In genomic region chr5:124079880-124080279, GRCm38 (mm10) we compare ENCODE assay signal across 16 mouse cellular contexts. TPM values are rescaled to one million over a fixed set of nuclear protein-coding genes. Genes with fewer than 3 reads are reported as not detected.
DNase-seq lines count a peak whose midpoint lies in the region; ATAC-seq and TF ChIP-seq lines count a peak whose summit lies in the region.
"Had no signal": no experiment of that assay in that cellular context is flagged by ENCODE, and none has a peak within 500 bp of the region (broad histone marks: within the 10 kb centered on the region; RNA-seq: fewer than 3 reads in every experiment).

No protein-coding gene starts in this region.

- ATAC-seq in forebrain, embryonic 14.5 days, result no peak
- no peak for ATAC-seq in forebrain, embryonic 16.5 days
- ATAC-seq in midbrain, embryonic 12.5 days (ENCODE audit: low FRiP score, low read depth), result no peak
- no peak for ATAC-seq in midbrain, embryonic 16.5 days
- ATAC-seq: liver, embryonic 12.5 days had no signal

- no peaks in the 10 kb centered on the region for H3K36me3 ChIP-seq in forebrain, embryonic 14.5 days (ENCODE audit: control insufficient read depth, insufficient read depth, low read length)
- no peaks in the 10 kb centered on the region for H3K36me3 ChIP-seq in forebrain, embryonic 16.5 days (ENCODE audit: control insufficient read depth, insufficient read depth)
- H3K36me3 ChIP-seq in midbrain, embryonic 12.5 days, result no peaks in the 10 kb centered on the region
- H3K36me3 ChIP-seq in midbrain, embryonic 16.5 days (ENCODE audit: control insufficient read depth, insufficient read depth, low read length), result no peaks in the 10 kb centered on the region
- H3K36me3 ChIP-seq in small intestine, adult 2 months (ENCODE audit: control insufficient read depth, insufficient read depth, low read length), result no peaks in the 10 kb centered on the region
- H3K36me3 ChIP-seq: liver, embryonic 12.5 days had no signal

- H3K4me2 ChIP-seq in forebrain, embryonic 14.5 days (ENCODE audit: low read length), result no peak overlapping the region
- no peak overlapping the region for H3K4me2 ChIP-seq in forebrain, embryonic 16.5 days (ENCODE audit: low read length)
- H3K4me2 ChIP-seq in midbrain, embryonic 12.5 days (replicated peaks), result no peak overlapping the region
- H3K4me2 ChIP-seq in midbrain, embryonic 16.5 days (ENCODE audit: low read length), result no peak overlapping the region
- H3K4me2 ChIP-seq: liver, embryonic 12.5 days had no signal

- TF ChIP-seq POLR2A in small intestine, adult 2 months (IDR thresholded peaks at IDR 0.05; ENCODE audit: low read depth, low read length), result no peak

- H3K4me1 ChIP-seq in forebrain, embryonic 14.5 days (ENCODE audit: control insufficient read depth, insufficient read depth, low read length), result peaks cover 21% of the 10 kb centered on the region
- H3K4me1 ChIP-seq in forebrain, embryonic 16.5 days (replicated peaks; ENCODE audit: control insufficient read depth, insufficient read depth, low read length), result peaks cover 31% of the 10 kb centered on the region
- H3K4me1 ChIP-seq in midbrain, embryonic 12.5 days, result peaks cover 23% of the 10 kb centered on the region
- H3K4me1 ChIP-seq in midbrain, embryonic 16.5 days (ENCODE audit: control insufficient read depth, insufficient read depth, low read length), result no peaks in the 10 kb centered on the region
- peaks cover 50% of the 10 kb centered on the region for H3K4me1 ChIP-seq in small intestine, adult 2 months (ENCODE audit: control insufficient read depth, insufficient read depth, insufficient read length, low read length)

- no peak for DNase-seq in forebrain, embryonic 14.5 days (ENCODE audit: low spot score)
- DNase-seq in thymus, postnatal 36 days, result peak; percentile 71 to 79
- no peak for DNase-seq in kidney, adult 8-10 months
- no peak for DNase-seq in layer of hippocampus, adult 11-12 months (ENCODE audit: low spot score)
- DNase-seq: cerebellum, adult 11 months; cerebellum, postnatal 36 days; gastrocnemius, postnatal 36 days; heart, postnatal 10 days; right cerebral cortex, postnatal 14 days had no signal

- 93% methylated on average over 17 of the region's 17 CpGs for WGBS in forebrain, embryonic 14.5 days
- WGBS in forebrain, embryonic 16.5 days, result 94% methylated on average over 17 of the region's 17 CpGs
- 94% methylated on average over 17 of the region's 17 CpGs for WGBS in midbrain, embryonic 12.5 days
- WGBS in midbrain, embryonic 16.5 days, result 94% methylated on average over 17 of the region's 17 CpGs
- WGBS in small intestine, adult 2 months, result 90% methylated on average over 17 of the region's 17 CpGs

- H3K9me3 ChIP-seq in forebrain, embryonic 14.5 days (replicated peaks; ENCODE audit: control insufficient read depth, low read length), result no peaks in the 10 kb centered on the region
- no peaks in the 10 kb centered on the region for H3K9me3 ChIP-seq in forebrain, embryonic 16.5 days (ENCODE audit: control insufficient read depth, low read length)
- no peaks in the 10 kb centered on the region for H3K9me3 ChIP-seq in midbrain, embryonic 12.5 days
- H3K9me3 ChIP-seq in midbrain, embryonic 16.5 days (replicated peaks; ENCODE audit: control insufficient read depth, low read length, poor library complexity, severe bottlenecking), result no peaks in the 10 kb centered on the region
- H3K9me3 ChIP-seq: liver, embryonic 12.5 days had no signal

- H3K27ac ChIP-seq in forebrain, embryonic 14.5 days (ENCODE audit: low read depth, low read length), result peak overlapping the region; percentile 91
- no peak overlapping the region for H3K27ac ChIP-seq in forebrain, embryonic 16.5 days (ENCODE audit: low read length)
- 0 out of 2 replicates have a peak overlapping the region, but pooled peaks have one; percentile 3 for H3K27ac ChIP-seq in midbrain, embryonic 12.5 days (replicated peaks)
- no peak overlapping the region for H3K27ac ChIP-seq in midbrain, embryonic 16.5 days (ENCODE audit: low read length)
- peak overlapping the region; percentile 23; the same call in 1 of the 2 replicates for H3K27ac ChIP-seq in small intestine, adult 2 months (ENCODE audit: insufficient read depth, low read depth, low read length)
- H3K27ac ChIP-seq: kidney, postnatal 0 days; liver, embryonic 12.5 days had no signal

- no peak overlapping the region for H3K9ac ChIP-seq in forebrain, embryonic 14.5 days (ENCODE audit: low read length)
- H3K9ac ChIP-seq in forebrain, embryonic 16.5 days (replicated peaks; ENCODE audit: low read depth, low read length), result no peak overlapping the region
- no peak overlapping the region for H3K9ac ChIP-seq in midbrain, embryonic 12.5 days (replicated peaks)
- H3K9ac ChIP-seq in midbrain, embryonic 16.5 days (ENCODE audit: low read depth, low read length), result no peak overlapping the region
- H3K9ac ChIP-seq: liver, embryonic 12.5 days had no signal

- H3K27me3 ChIP-seq in forebrain, embryonic 14.5 days (replicated peaks; ENCODE audit: control insufficient read depth, insufficient read depth, low read length), result no peaks in the 10 kb centered on the region
- no peaks in the 10 kb centered on the region for H3K27me3 ChIP-seq in forebrain, embryonic 16.5 days (replicated peaks; ENCODE audit: control insufficient read depth, insufficient read depth, low read length)
- H3K27me3 ChIP-seq in midbrain, embryonic 12.5 days, result 0 out of 2 replicates have a peak, but pooled peaks cover 11% of the 10 kb centered on the region
- no peaks in the 10 kb centered on the region for H3K27me3 ChIP-seq in midbrain, embryonic 16.5 days (ENCODE audit: control insufficient read depth, insufficient read depth, low read depth, low read length)
- H3K27me3 ChIP-seq in small intestine, adult 2 months (ENCODE audit: control insufficient read depth, insufficient read depth, low read length), result no peaks in the 10 kb centered on the region
- H3K27me3 ChIP-seq: liver, embryonic 12.5 days had no signal

- no peak for TF ChIP-seq CTCF in small intestine, adult 2 months (IDR thresholded peaks at IDR 0.05; ENCODE audit: extremely low read depth, insufficient read length, insufficient replicate concordance, low read depth, low read length)

- H3K4me3 ChIP-seq in forebrain, embryonic 14.5 days (ENCODE audit: low read depth, low read length), result no peak overlapping the region
- H3K4me3 ChIP-seq in forebrain, embryonic 16.5 days (replicated peaks; ENCODE audit: low read length), result no peak overlapping the region
- H3K4me3 ChIP-seq in midbrain, embryonic 12.5 days, result no peak overlapping the region
- H3K4me3 ChIP-seq in midbrain, embryonic 16.5 days (ENCODE audit: low read depth, low read length), result no peak overlapping the region
- no peak overlapping the region for H3K4me3 ChIP-seq in small intestine, adult 2 months (ENCODE audit: low read depth, low read length)
- H3K4me3 ChIP-seq: liver, embryonic 12.5 days; myocyte had no signal

RNA-seq across cellular contexts. Expression of gene Abcb9, which starts 15.7 kb away (rescaled TPM):
- 6.8 and 7.9 TPM in 2 replicates for polyA plus RNA-seq in forebrain, embryonic 14.5 days (2014; fragmentation: Nextera tagmentation; extraction: Ambion mirVana)
- 11.3 and 13.4 TPM in 2 replicates for polyA plus RNA-seq in forebrain, embryonic 16.5 days (2015; fragmentation: Nextera tagmentation; extraction: Ambion mirVana)
- polyA plus RNA-seq in midbrain, embryonic 12.5 days (2016; fragmentation: Nextera tagmentation; extraction: Ambion mirVana), result 2.0 and 2.2 TPM in 2 replicates
- 15.5 and 21.7 TPM in 2 replicates for polyA plus RNA-seq in midbrain, embryonic 16.5 days (2015; fragmentation: Nextera tagmentation; extraction: Ambion mirVana)
- 11.9 and 21.2 TPM in 2 replicates for polyA plus RNA-seq in small intestine, adult 2 months (2012; rRNA removed)

RNA-seq across cellular contexts. Expression of gene Ogfod2, which starts 32.2 kb away (rescaled TPM):
- 19.8 and 21.0 TPM in 2 replicates for polyA plus RNA-seq in forebrain, embryonic 14.5 days (2014; fragmentation: Nextera tagmentation; extraction: Ambion mirVana)
- polyA plus RNA-seq in forebrain, embryonic 16.5 days (2015; fragmentation: Nextera tagmentation; extraction: Ambion mirVana), result 37.4 and 38.6 TPM in 2 replicates
- 15.9 and 23.3 TPM in 2 replicates for polyA plus RNA-seq in midbrain, embryonic 12.5 days (2016; fragmentation: Nextera tagmentation; extraction: Ambion mirVana)
- 41.8 and 43.7 TPM in 2 replicates for polyA plus RNA-seq in midbrain, embryonic 16.5 days (2015; fragmentation: Nextera tagmentation; extraction: Ambion mirVana)
- polyA plus RNA-seq in small intestine, adult 2 months (2012; rRNA removed), result 44.0 and 48.7 TPM in 2 replicates

RNA-seq across cellular contexts. Expression of gene Arl6ip4, which starts 36.0 kb away (rescaled TPM):
- 52.1 and 56.5 TPM in 2 replicates for polyA plus RNA-seq in forebrain, embryonic 14.5 days (2014; fragmentation: Nextera tagmentation; extraction: Ambion mirVana)
- polyA plus RNA-seq in forebrain, embryonic 16.5 days (2015; fragmentation: Nextera tagmentation; extraction: Ambion mirVana), result 66.1 and 71.0 TPM in 2 replicates
- polyA plus RNA-seq in midbrain, embryonic 12.5 days (2016; fragmentation: Nextera tagmentation; extraction: Ambion mirVana), result 94.8 and 98.3 TPM in 2 replicates
- polyA plus RNA-seq in midbrain, embryonic 16.5 days (2015; fragmentation: Nextera tagmentation; extraction: Ambion mirVana), result 78.0 and 81.6 TPM in 2 replicates
- polyA plus RNA-seq in small intestine, adult 2 months (2012; rRNA removed), result 12.7 and 19.6 TPM in 2 replicates

RNA-seq across cellular contexts. Expression of gene Vps37b, which starts 47.8 kb away (rescaled TPM):
- polyA plus RNA-seq in forebrain, embryonic 14.5 days (2014; fragmentation: Nextera tagmentation; extraction: Ambion mirVana), result 70.5 and 86.6 TPM in 2 replicates
- 104 and 112 TPM in 2 replicates for polyA plus RNA-seq in forebrain, embryonic 16.5 days (2015; fragmentation: Nextera tagmentation; extraction: Ambion mirVana)
- 68.0 and 74.2 TPM in 2 replicates for polyA plus RNA-seq in midbrain, embryonic 12.5 days (2016; fragmentation: Nextera tagmentation; extraction: Ambion mirVana)
- 59.5 and 62.0 TPM in 2 replicates for polyA plus RNA-seq in midbrain, embryonic 16.5 days (2015; fragmentation: Nextera tagmentation; extraction: Ambion mirVana)
- 35.9 and 55.6 TPM in 2 replicates for polyA plus RNA-seq in small intestine, adult 2 months (2012; rRNA removed)

Comparison
In these comparisons a context has a peak if more than half of its experiments do, and no peak if none do; other contexts are left out.
1. H3K27ac ChIP-seq: peak in forebrain, embryonic 14.5 days (single experiment), midbrain, embryonic 12.5 days (single experiment) and small intestine, adult 2 months (single experiment); none in forebrain, embryonic 16.5 days (single experiment) and midbrain, embryonic 16.5 days (single experiment).
2. DNase-seq: peak in thymus, postnatal 36 days (2 of 2); none in forebrain, embryonic 14.5 days (single experiment), kidney, adult 8-10 months (0 of 2) and layer of hippocampus, adult 11-12 months (single experiment).